Mouse (Mus musculus) CH12.LX (cell line): ENCODE measurements around the gene Pmepa1. TPM values are rescaled to one million over a fixed set of nuclear protein-coding genes. Genes with fewer than 3 reads are reported as not detected.

Experiments used
- DNase-seq: peaks from one replicate; pipeline ENCODE4 v3.0.0-alpha.2; 2013; ENCODE audit errors: extremely low read depth
- H3K27ac ChIP-seq: 2 replicates; pipeline ENCODE4 v1.5.1; 2012; ENCODE audit warnings: low read depth, mild to moderate bottlenecking, control low read depth, moderate library complexity; ENCODE audit not compliant: insufficient read depth
- H3K27me3 ChIP-seq: replicated peaks from 2 replicates; pipeline ENCODE3; 2012; ENCODE audit warnings: inconsistent platforms
- H3K36me3 ChIP-seq, 2 experiments: replicated peaks in 1 of 2; 2 replicates each; pipeline versions ENCODE3 to v1.6.1; 2012; ENCODE audit warnings: inconsistent platforms in 1 of 2, low read length in 1 of 2, mild to moderate bottlenecking in 1 of 2, mixed read lengths in 1 of 2, moderate library complexity in 1 of 2; ENCODE audit not compliant: control insufficient read depth in 1 of 2, insufficient read depth in 1 of 2
- H3K4me1 ChIP-seq, 2 experiments: 2 replicates each; pipeline ENCODE4 v1.6.1; 2012; ENCODE audit warnings: inconsistent platforms in 1 of 2, moderate library complexity in 1 of 2; ENCODE audit not compliant: insufficient read depth in 2 of 2, control insufficient read depth in 1 of 2
- H3K4me2 ChIP-seq: 2 replicates; pipeline ENCODE4 v1.6.1; 2012; ENCODE audit warnings: low read depth, mild to moderate bottlenecking, control low read depth; ENCODE audit not compliant: poor library complexity, insufficient read depth, severe bottlenecking
- H3K4me3 ChIP-seq, 3 experiments: fragments of 150-350 bp in 1 of 3; sonication (generic) in 1 of 3; replicated peaks in 1 of 3; 2 replicates each; pipeline versions ENCODE3 to v1.5.1; 2011 to 2012; ENCODE audit warnings: low read depth in 2 of 3, low read length in 2 of 3, mild to moderate bottlenecking in 2 of 3, moderate library complexity in 2 of 3, control low read depth in 1 of 3, improper control_type of control experiment in 1 of 3, inconsistent platforms in 1 of 3, mixed read lengths in 1 of 3; ENCODE audit not compliant: poor library complexity in 1 of 3
- H3K79me2 ChIP-seq: replicated peaks from 2 replicates; pipeline ENCODE4 v1.6.1; 2012; ENCODE audit warnings: mild to moderate bottlenecking, moderate library complexity; ENCODE audit not compliant: control insufficient read depth, poor library complexity, insufficient read depth, severe bottlenecking; ENCODE audit errors: extremely low read depth
- H3K9ac ChIP-seq: 2 replicates; pipeline ENCODE4 v1.6.1; 2012; ENCODE audit warnings: low read depth, mild to moderate bottlenecking, control low read depth, moderate library complexity; ENCODE audit not compliant: insufficient read depth
- H3K9me3 ChIP-seq: replicated peaks from 2 replicates; pipeline ENCODE3; 2012; ENCODE audit warnings: low read length, inconsistent platforms, mixed read lengths
- BHLHE40 ChIP-seq: IDR thresholded peaks from 2 replicates; pipeline ENCODE4 v1.6.1; 2011; ENCODE audit warnings: mild to moderate bottlenecking, low read depth, low read length, improper control_type of control experiment
- CHD1 ChIP-seq: IDR thresholded peaks from 2 replicates; pipeline ENCODE4 v1.6.1; 2012; ENCODE audit warnings: low read depth, low read length, improper control_type of control experiment, inconsistent platforms
- CHD2 ChIP-seq: IDR thresholded peaks from 2 replicates; pipeline ENCODE4 v1.6.1; 2011; ENCODE audit warnings: low read length, improper control_type of control experiment
- CTCF ChIP-seq, 2 experiments: IDR thresholded peaks in 1 of 2; conservative IDR thresholded peaks in 1 of 2; 2 replicates each; pipeline ENCODE4 v1.5.1; 2011 to 2012; ENCODE audit warnings: low read depth in 2 of 2, low read length in 2 of 2, improper control_type of control experiment in 1 of 2, inconsistent platforms in 1 of 2, mild to moderate bottlenecking in 1 of 2, moderate library complexity in 1 of 2
- ELF1 ChIP-seq: IDR thresholded peaks from 2 replicates; pipeline ENCODE4 v1.6.1; 2014; ENCODE audit warnings: low read depth, mild to moderate bottlenecking, inconsistent platforms, low read length, improper control_type of control experiment
- EP300 ChIP-seq: IDR thresholded peaks from 2 replicates; pipeline ENCODE4 v1.6.1; 2011; ENCODE audit warnings: low read length, improper control_type of control experiment
- ETS1 ChIP-seq: conservative IDR thresholded peaks from 2 replicates; pipeline ENCODE4 v1.6.1; 2012; ENCODE audit warnings: low read depth, mild to moderate bottlenecking, inconsistent platforms, low read length, improper control_type of control experiment, moderate library complexity
- GABPA ChIP-seq: IDR thresholded peaks from 2 replicates; pipeline ENCODE4 v1.6.1; 2012; ENCODE audit warnings: low read depth, low read length, improper control_type of control experiment, inconsistent platforms; ENCODE audit not compliant: insufficient replicate concordance
- IRF4 ChIP-seq: IDR thresholded peaks from 2 replicates; pipeline ENCODE4 v1.6.1; 2014; ENCODE audit warnings: low read depth, mild to moderate bottlenecking, inconsistent platforms, low read length, improper control_type of control experiment
- JUN ChIP-seq: IDR thresholded peaks from 2 replicates; pipeline ENCODE4 v1.6.1; 2011; ENCODE audit warnings: low read depth, mild to moderate bottlenecking, low read length, improper control_type of control experiment, moderate library complexity; ENCODE audit not compliant: insufficient read depth
- JUND ChIP-seq: conservative IDR thresholded peaks from 2 replicates; pipeline ENCODE4 v1.6.1; 2011; ENCODE audit warnings: low read depth, low read length, improper control_type of control experiment
- MAFK ChIP-seq: IDR thresholded peaks from 2 replicates; pipeline ENCODE4 v1.6.1; 2011; ENCODE audit warnings: low read length, improper control_type of control experiment; ENCODE audit not compliant: insufficient replicate concordance
- MAX ChIP-seq: IDR thresholded peaks from 2 replicates; pipeline ENCODE4 v1.6.1; 2011; ENCODE audit warnings: low read length, improper control_type of control experiment
- MAZ ChIP-seq: IDR thresholded peaks from 2 replicates; pipeline ENCODE4 v1.6.1; 2012; ENCODE audit warnings: low read depth, mild to moderate bottlenecking, inconsistent platforms, low read length, improper control_type of control experiment, moderate library complexity
- MEF2A ChIP-seq: IDR thresholded peaks from 2 replicates; pipeline ENCODE4 v1.6.1; 2014; ENCODE audit warnings: low read depth, mild to moderate bottlenecking, inconsistent platforms, low read length, improper control_type of control experiment, borderline replicate concordance
- MXI1 ChIP-seq: IDR thresholded peaks from 2 replicates; pipeline ENCODE4 v1.6.1; 2011; ENCODE audit warnings: mild to moderate bottlenecking, low read depth, low read length, improper control_type of control experiment
- MYC ChIP-seq: IDR thresholded peaks from 2 replicates; pipeline ENCODE4 v1.6.1; 2011; ENCODE audit warnings: low read depth, mild to moderate bottlenecking, improper control_type of control experiment, low read length
- NELFE ChIP-seq: IDR thresholded peaks from 2 replicates; pipeline ENCODE4 v1.6.1; 2011; ENCODE audit warnings: low read depth, low read length, improper control_type of control experiment
- POLR2A ChIP-seq: IDR thresholded peaks from 2 replicates; pipeline ENCODE4 v1.6.1; 2011; ENCODE audit warnings: low read depth, mild to moderate bottlenecking, improper control_type of control experiment, low read length
- POLR2AphosphoS2 ChIP-seq: IDR thresholded peaks from 2 replicates; pipeline ENCODE4 v1.6.1; 2011; ENCODE audit warnings: low read depth, low read length, improper control_type of control experiment
- RCOR1 ChIP-seq: conservative IDR thresholded peaks from 2 replicates; pipeline ENCODE4 v1.6.1; 2012; ENCODE audit warnings: low read depth, mild to moderate bottlenecking, inconsistent platforms, low read length, improper control_type of control experiment
- SIN3A ChIP-seq: IDR thresholded peaks from 2 replicates; pipeline ENCODE4 v1.6.1; 2012; ENCODE audit warnings: low read length, improper control_type of control experiment, inconsistent platforms
- SMC3 ChIP-seq: IDR thresholded peaks from 2 replicates; pipeline ENCODE4 v1.6.1; 2011; ENCODE audit warnings: low read depth, low read length, improper control_type of control experiment
- TBP ChIP-seq: conservative IDR thresholded peaks from 2 replicates; pipeline ENCODE4 v1.6.1; 2011; ENCODE audit warnings: low read depth, low read length, improper control_type of control experiment
- UBTF ChIP-seq: IDR thresholded peaks from 2 replicates; pipeline ENCODE4 v1.6.1; 2012; ENCODE audit warnings: low read depth, mild to moderate bottlenecking, inconsistent platforms, low read length, improper control_type of control experiment, moderate library complexity
- USF2 ChIP-seq: conservative IDR thresholded peaks from 2 replicates; pipeline ENCODE4 v1.6.1; 2011; ENCODE audit warnings: low read depth, low read length, improper control_type of control experiment
- ZKSCAN1 ChIP-seq: IDR thresholded peaks from 2 replicates; pipeline ENCODE4 v1.6.1; 2012; ENCODE audit warnings: low read depth, inconsistent platforms, low read length, improper control_type of control experiment, borderline replicate concordance
- ZMIZ1 ChIP-seq: IDR thresholded peaks from 2 replicates; pipeline ENCODE4 v1.6.1; 2012; ENCODE audit warnings: low read depth, mild to moderate bottlenecking, inconsistent platforms, low read length, improper control_type of control experiment
- ZNF384 ChIP-seq: IDR thresholded peaks from 2 replicates; pipeline ENCODE4 v1.6.1; 2012; ENCODE audit warnings: low read depth, low read length, improper control_type of control experiment, inconsistent platforms
- dilution Hi-C: fragments of 300-500 bp; cut with MboI; formaldehyde crosslinking; loops from 2 replicates; pipeline ENCODE4 v1.14.3; 2020; ENCODE audit warnings: low sequenced_read_pairs; ENCODE audit not compliant: extremely low pct_unique_long_range_greater_than_20kb, extremely low pct_ligation_motif_present
- in situ Hi-C: fragments of 300-500 bp; cut with MboI; formaldehyde crosslinking; loops from 3 replicates; pipeline ENCODE4 v1.14.3; 2019; ENCODE audit warnings: low sequenced_read_pairs, low pct_ligation_motif_present, low pct_unique_long_range_greater_than_20kb, mixed read lengths
- polyA plus RNA-seq: library from polyadenylated mRNA; unstranded; fragments of >175 nt; gene quantifications from 2 replicates; pipeline ENCODE4 v1.2.1, GENCODE M21; 2012; ENCODE audit warnings: low read depth; ENCODE audit not compliant: insufficient read length
- total RNA-seq, 2 experiments: library from RNA; depleted of rRNA; stranded (reverse); fragments of 300-350 nt in 1 of 2; fragments of >200 nt in 1 of 2; gene quantifications; 2 replicates each; pipeline ENCODE4 v1.2.3; 2012 to 2014

Pmepa1 gene
- total and polyA plus RNA-seq, 3 experiments = 1.6 to 11.8 (median 9.9) TPM

- TF ChIP-seq ETS1 (no peak; the same call in 1 of the 2 replicates), GABPA (no peak), BHLHE40 (peak; percentile 92), MXI1 (0 out of 2 replicates have a peak, but pooled peaks have one; percentile 23), RCOR1 (no peak)
- H3K4me2 ChIP-seq = no peak overlapping the region
- H3K4me3 ChIP-seq = peak overlapping the region in 1 of 3 experiments; percentile 3
- H3K9ac ChIP-seq = no peak overlapping the region
- in situ Hi-C loops = loop anchor here (5.0 kb wide), 1 partner anchor 32 kb away; no protein-coding TSS in a partner anchor
- H3K27ac ChIP-seq = no peak overlapping the region
- peaks cover 55 to 100% of the 10 kb centered on the region in 2 experiments for H3K4me1 ChIP-seq
- H3K79me2 ChIP-seq = peaks cover 63% of the 10 kb centered on the region
- dilution Hi-C loops = no loop called here
- no peaks in the 10 kb centered on the region for H3K27me3 ChIP-seq
- DNase-seq = peak; percentile 76
- peaks cover 0 to 9% of the 10 kb centered on the region in 2 experiments for H3K36me3 ChIP-seq
- no peaks in the 10 kb centered on the region for H3K9me3 ChIP-seq
Measured at GRCm38 (mm10) chr2:173264467-173265128, 11.7 kb downstream of the Pmepa1 start.

- dilution Hi-C loops = no loop called here
- peaks cover 56 to 94% of the 10 kb centered on the region in 2 experiments for H3K4me1 ChIP-seq
- peak; percentile 72 for DNase-seq
- TF ChIP-seq POLR2A (no peak), ZMIZ1 (no peak), MXI1 (peak; percentile 36; the same call in 1 of the 2 replicates), SMC3 (no peak), IRF4 (peak; percentile 71; the same call in 1 of the 2 replicates), USF2 (no peak), SIN3A (no peak), BHLHE40 (peak; percentile 77), MAFK (0 out of 2 replicates have a peak, but pooled peaks have one; percentile 8), MAX (0 out of 2 replicates have a peak, but pooled peaks have one; percentile 20), CTCF (conservative IDR thresholded peaks at IDR 0.05 in 1 of 2, IDR thresholded peaks at IDR 0.05 in 1 of 2; ENCODE audit: low read depth in 2 of 2, low read length in 2 of 2) (no peak), MYC (0 out of 2 replicates have a peak, but pooled peaks have one; percentile 51), ZKSCAN1 (no peak), CHD2 (peak; percentile 81), JUND (0 out of 2 replicates have a peak, but pooled peaks have one; percentile 15), POLR2AphosphoS2 (no peak), EP300 (peak; percentile 76), MAZ (0 out of 2 replicates have a peak, but pooled peaks have one; percentile 21), CHD1 (no peak), TBP (no peak), MEF2A (peak; percentile 52; the same call in 1 of the 2 replicates), GABPA (no peak), ELF1 (no peak), ETS1 (peak; percentile 81), JUN (0 out of 2 replicates have a peak, but pooled peaks have one; percentile 7), NELFE (no peak), UBTF (peak; percentile 56; the same call in 1 of the 2 replicates), ZNF384 (no peak)
Measured at GRCm38 (mm10) chr2:173263636-173264330, 12.6 kb downstream of the Pmepa1 start.

More at GRCm38 (mm10) chr2:173263636-173264330, 12.6 kb downstream of the Pmepa1 start:
- Histone ChIP-seq H3K9ac (no peak overlapping the region), H3K4me2 (no peak overlapping the region), H3K9me3 (no peaks in the 10 kb centered on the region), H3K36me3 (peaks cover 0 to 7% of the 10 kb centered on the region in 2 experiments), H3K27me3 (no peaks in the 10 kb centered on the region), H3K27ac (no peak overlapping the region), H3K4me3 (no peak overlapping the region), H3K79me2 (peaks cover 63% of the 10 kb centered on the region)
- in situ Hi-C loops = no loop called here
